Mouse (Mus musculus) naive thymus-derived CD4-positive, alpha-beta T cell, adult 2 months (primary cell): ENCODE measurements around the gene Ankrd44.

Source experiments
- DNase-seq: peaks from one replicate; pipeline ENCODE4 v3.0.0-alpha.2; 2011; ENCODE audit warnings: low read depth

Gene Ankrd44

GRCm38 (mm10) chr1:54809811-54810549 is 116.2 kb downstream of the Ankrd44 start:
- DNase-seq, result no peak

- no peak for DNase-seq
These were observed 117.1 kb downstream of the Ankrd44 start for GRCm38 (mm10) chr1:54809098-54809490.

- no peak for DNase-seq
These were observed 117.6 kb downstream of the Ankrd44 start for GRCm38 (mm10) chr1:54808401-54809097.

- no peak for DNase-seq
These were observed 118.4 kb downstream of the Ankrd44 start for GRCm38 (mm10) chr1:54807832-54808231.

- no peak for DNase-seq
These were observed 119.9 kb downstream of the Ankrd44 start for GRCm38 (mm10) chr1:54806116-54806850.

GRCm38 (mm10) chr1:54804406-54804805 is 121.8 kb downstream of the Ankrd44 start:
- no peak for DNase-seq

GRCm38 (mm10) chr1:54802703-54803102 is 123.5 kb downstream of the Ankrd44 start:
- no peak for DNase-seq

GRCm38 (mm10) chr1:54801256-54801655 is 124.9 kb downstream of the Ankrd44 start:
- DNase-seq, result no peak

GRCm38 (mm10) chr1:54799421-54799820 is 126.8 kb downstream of the Ankrd44 start:
- DNase-seq, result no peak

- no peak for DNase-seq
These were observed 127.8 kb downstream of the Ankrd44 start for GRCm38 (mm10) chr1:54798415-54798814.

- DNase-seq, result no peak
These were observed 131.5 kb downstream of the Ankrd44 start for GRCm38 (mm10) chr1:54794709-54795108.

GRCm38 (mm10) chr1:54791406-54791805 is 134.8 kb downstream of the Ankrd44 start:
- no peak for DNase-seq

- DNase-seq, result no peak
These were observed 136.7 kb downstream of the Ankrd44 start for GRCm38 (mm10) chr1:54789327-54789960.

- no peak for DNase-seq
These were observed 137.8 kb downstream of the Ankrd44 start for GRCm38 (mm10) chr1:54788337-54788736.

- DNase-seq, result no peak
These were observed 148.0 kb downstream of the Ankrd44 start for GRCm38 (mm10) chr1:54778151-54778550.

- DNase-seq, result no peak
These were observed 149.1 kb downstream of the Ankrd44 start for GRCm38 (mm10) chr1:54777104-54777503.

- DNase-seq, result no peak
These were observed 150.1 kb downstream of the Ankrd44 start for GRCm38 (mm10) chr1:54776116-54776515.

- DNase-seq, result no peak
These were observed 153.3 kb downstream of the Ankrd44 start for GRCm38 (mm10) chr1:54772843-54773242.

GRCm38 (mm10) chr1:54771471-54771870 is 154.7 kb downstream of the Ankrd44 start:
- no peak for DNase-seq

GRCm38 (mm10) chr1:54767221-54767620 is 159.0 kb downstream of the Ankrd44 start:
- DNase-seq, result no peak

GRCm38 (mm10) chr1:54765632-54766238 is 160.5 kb downstream of the Ankrd44 start:
- DNase-seq, result no peak
